In genomic region chr2:159498691-159499090, GRCm38 (mm10) we compare ENCODE assay signal across 16 mouse cellular contexts.
"Had no signal": no experiment of that assay in that cellular context is flagged by ENCODE, and none has a peak within 500 bp of the region (broad histone marks: within the 10 kb centered on the region; RNA-seq: fewer than 3 reads in every experiment).

No protein-coding gene starts in this region.

- H3K4me1 ChIP-seq: liver, embryonic 12.5 days; midbrain, embryonic 10.5 days; stomach, embryonic 15.5 days had no signal

- ATAC-seq: liver, embryonic 12.5 days had no signal

- H3K9me3 ChIP-seq: limb, embryonic 15.5 days; midbrain, embryonic 10.5 days; stomach, embryonic 15.5 days had no signal

- DNase-seq: kidney, adult 11 months; kidney, adult 9 months; kidney, postnatal 4 days; lung, embryonic 14.5 days; lung, postnatal 10 days; lung, postnatal 4 days; midbrain, embryonic 14.5 days; right cerebral cortex, postnatal 4 days; spleen, adult 18-20 months; thymus, postnatal 36 days had no signal

- H3K4me3 ChIP-seq: limb, embryonic 15.5 days; liver, embryonic 12.5 days; midbrain, embryonic 10.5 days; myocyte; stomach, embryonic 15.5 days had no signal

- H3K9ac ChIP-seq: limb, embryonic 15.5 days; liver, embryonic 12.5 days; lung, embryonic 14.5 days; stomach, embryonic 15.5 days had no signal

- H3K4me2 ChIP-seq: limb, embryonic 15.5 days; liver, embryonic 12.5 days; lung, embryonic 14.5 days; stomach, embryonic 15.5 days had no signal

- H3K36me3 ChIP-seq: limb, embryonic 15.5 days; liver, embryonic 12.5 days; midbrain, embryonic 10.5 days; stomach, embryonic 15.5 days had no signal

- H3K27me3 ChIP-seq: liver, embryonic 12.5 days; stomach, embryonic 15.5 days had no signal

- H3K27ac ChIP-seq: kidney, postnatal 0 days; limb, embryonic 15.5 days; liver, embryonic 12.5 days; midbrain, embryonic 10.5 days; stomach, embryonic 15.5 days had no signal
